Mouse (Mus musculus) urinary bladder, adult 18-20 months (tissue): ENCODE data around the gene Btg3.
"Not testable (repeated sequence)": the region's sequence is repeated elsewhere in the genome, so short reads cannot be mapped to it uniquely, and the experiment has no call there.

Experiments used
- DNase-seq, 2 experiments: peaks; one replicate each; pipeline ENCODE4 v3.0.0; 2022; ENCODE audit warnings: low spot score in 2 of 2, mixed read lengths in 2 of 2

The Btg3 gene

GRCm38 (mm10) chr16:78376745-78377570 lies at the start of gene Btg3:
Btg3 (minus strand) TSS chr16:78377192.
- peak; percentile 60 to 83 for DNase-seq

- no peak for DNase-seq
Observed at GRCm38 (mm10) chr16:78417733-78418132, 40.7 kb upstream of the Btg3 start.

- no peak for DNase-seq
Observed at GRCm38 (mm10) chr16:78416500-78416899, 39.5 kb upstream of the Btg3 start.

GRCm38 (mm10) chr16:78409991-78410390 lies 33.0 kb upstream of the Btg3 start:
- no peak for DNase-seq

GRCm38 (mm10) chr16:78407855-78408254 lies 30.9 kb upstream of the Btg3 start:
- DNase-seq = no peak

GRCm38 (mm10) chr16:78406657-78407056 lies 29.7 kb upstream of the Btg3 start:
- no peak for DNase-seq

DNA sequence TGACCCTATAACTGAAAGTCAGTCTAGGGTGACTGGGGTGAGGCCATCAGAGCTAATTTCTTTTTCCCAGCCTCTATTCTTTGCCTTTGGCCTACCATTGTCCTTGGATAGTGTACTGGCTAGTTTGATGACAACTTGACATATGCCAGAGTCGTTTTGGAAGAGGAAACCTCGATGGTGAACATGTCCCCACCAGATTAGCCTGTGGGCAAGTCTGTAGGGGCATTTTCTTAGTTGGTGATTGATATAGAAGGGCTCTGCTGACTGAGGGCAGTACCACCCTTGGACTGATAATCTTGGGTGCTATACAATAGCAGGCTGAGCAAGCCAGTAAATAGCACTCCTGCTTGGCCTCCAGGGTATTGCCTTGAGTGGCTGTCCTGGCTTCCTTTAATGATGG lies 25.3 kb upstream of the Btg3 start:
- DNase-seq = no peak

GRCm38 (mm10) chr16:78399423-78399822 lies 22.4 kb upstream of the Btg3 start:
- DNase-seq = no peak

- DNase-seq = no peak
Observed at GRCm38 (mm10) chr16:78398734-78399133, 21.7 kb upstream of the Btg3 start.

GRCm38 (mm10) chr16:78391354-78391753 lies 14.4 kb upstream of the Btg3 start:
- DNase-seq = no peak

DNA sequence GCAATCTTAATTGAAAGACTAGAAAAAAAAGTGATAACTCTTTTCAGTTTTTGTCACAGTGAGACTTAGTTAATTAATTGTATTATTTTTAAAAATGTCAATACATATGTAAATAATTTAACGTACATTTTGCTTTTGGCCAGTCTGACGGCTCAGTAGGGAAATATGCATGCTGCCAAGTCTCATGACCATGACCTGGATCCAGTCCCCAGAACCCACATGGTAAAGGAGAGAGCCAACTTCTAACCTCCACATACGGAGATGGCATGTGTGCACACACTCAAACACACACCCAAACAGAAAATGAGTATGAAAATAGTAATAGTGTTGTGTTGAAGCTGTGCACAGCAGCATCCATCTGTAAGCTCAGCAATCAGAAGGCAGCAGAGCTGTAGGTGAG lies 13.0 kb upstream of the Btg3 start:
- DNase-seq = no peak

DNA sequence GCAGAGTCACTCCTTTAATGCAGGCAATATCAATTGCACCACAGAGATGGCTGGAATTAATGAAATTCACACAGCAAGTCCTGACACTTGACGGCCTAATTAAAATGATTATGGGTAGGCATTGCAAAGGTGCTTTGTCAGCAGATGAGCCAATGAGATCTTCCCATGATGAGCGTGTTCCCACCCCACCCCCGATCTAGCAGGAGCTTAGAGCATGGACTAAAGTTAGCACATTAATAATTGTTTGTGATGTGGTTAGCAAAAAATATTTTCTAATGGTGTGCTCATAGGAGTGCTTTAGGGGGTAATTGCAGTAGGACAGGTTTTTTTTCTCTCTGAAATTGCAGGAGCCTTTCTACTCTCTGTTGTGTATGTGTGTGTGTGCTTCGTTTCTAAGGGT lies 12.1 kb upstream of the Btg3 start:
- DNase-seq = no peak

- DNase-seq = no peak
Observed at GRCm38 (mm10) chr16:78378493-78378892, 1.5 kb upstream of the Btg3 start.

- DNase-seq = peak; percentile 33 to 52
Observed at GRCm38 (mm10) chr16:78375821-78376691, 936 bp downstream of the Btg3 start.

GRCm38 (mm10) chr16:78375222-78375621 lies 1.8 kb downstream of the Btg3 start:
- no peak for DNase-seq

GRCm38 (mm10) chr16:78373743-78374142 lies 3.2 kb downstream of the Btg3 start:
- DNase-seq = no peak

DNA sequence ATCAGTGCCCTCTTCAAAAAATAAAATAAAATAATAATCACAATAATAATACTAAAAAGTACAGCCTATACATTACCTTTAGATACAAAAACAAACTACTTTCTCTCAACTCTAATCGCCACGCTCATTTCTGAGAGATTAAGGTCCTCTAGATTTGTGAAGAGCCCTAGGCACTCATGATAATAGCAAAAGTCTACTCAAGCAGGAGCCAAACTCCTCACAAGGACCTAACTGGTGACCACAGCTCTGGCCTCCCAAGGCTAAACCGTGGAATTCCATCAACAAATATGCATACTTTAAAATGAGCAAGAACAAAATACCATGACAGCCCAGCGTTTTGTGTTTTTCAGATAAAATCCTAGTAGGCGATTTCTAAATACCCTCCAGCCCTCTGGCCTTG lies 4.2 kb downstream of the Btg3 start:
- no peak for DNase-seq

DNA sequence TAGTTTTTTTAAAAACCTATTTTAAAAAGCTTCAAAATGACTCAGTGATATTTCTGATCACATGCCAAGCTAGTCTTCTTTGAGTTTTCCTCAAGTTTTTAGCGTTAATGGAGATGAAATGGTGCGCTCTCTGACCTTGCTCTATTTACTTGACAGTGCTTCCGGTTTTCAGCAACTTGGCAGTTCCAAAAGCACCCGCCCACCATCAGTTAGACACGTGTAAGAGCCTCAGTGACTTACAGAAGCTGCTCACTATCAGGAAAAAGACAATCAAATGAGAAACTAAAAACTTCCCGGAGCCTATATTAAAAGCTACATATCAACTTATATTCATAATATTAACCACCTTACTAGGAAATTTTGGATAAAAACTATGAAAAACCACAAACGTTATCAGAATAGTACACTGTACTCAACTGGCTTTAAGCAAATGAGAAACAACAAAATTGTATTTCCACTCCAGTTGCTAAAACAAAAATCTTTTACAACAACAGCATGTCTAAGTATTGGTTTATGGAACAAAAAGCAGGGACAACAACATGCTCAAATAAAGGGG lies 5.4 kb downstream of the Btg3 start:
- no peak for DNase-seq

GRCm38 (mm10) chr16:78364554-78364953 lies 12.4 kb downstream of the Btg3 start:
- DNase-seq = not testable (repeated sequence)

DNA sequence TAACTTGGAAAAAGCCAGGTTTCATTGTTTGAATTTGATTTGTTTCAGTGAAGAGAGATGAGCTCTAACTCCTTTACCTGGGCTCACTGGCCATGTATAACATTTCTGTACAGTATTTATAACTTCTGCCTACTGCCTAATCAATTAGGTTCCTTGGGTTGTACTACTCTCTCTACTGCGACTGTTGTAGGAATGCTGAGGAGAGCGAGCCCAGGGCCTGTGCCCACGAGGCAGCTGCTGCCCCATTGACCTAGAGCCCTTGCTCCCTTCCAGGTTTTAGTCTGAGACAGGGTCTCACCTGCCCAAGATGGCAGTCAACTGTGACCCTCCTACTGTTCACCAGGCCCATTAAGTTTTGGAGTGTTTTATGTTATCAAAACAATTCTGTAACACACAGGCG lies 15.5 kb downstream of the Btg3 start:
- no peak for DNase-seq

DNA sequence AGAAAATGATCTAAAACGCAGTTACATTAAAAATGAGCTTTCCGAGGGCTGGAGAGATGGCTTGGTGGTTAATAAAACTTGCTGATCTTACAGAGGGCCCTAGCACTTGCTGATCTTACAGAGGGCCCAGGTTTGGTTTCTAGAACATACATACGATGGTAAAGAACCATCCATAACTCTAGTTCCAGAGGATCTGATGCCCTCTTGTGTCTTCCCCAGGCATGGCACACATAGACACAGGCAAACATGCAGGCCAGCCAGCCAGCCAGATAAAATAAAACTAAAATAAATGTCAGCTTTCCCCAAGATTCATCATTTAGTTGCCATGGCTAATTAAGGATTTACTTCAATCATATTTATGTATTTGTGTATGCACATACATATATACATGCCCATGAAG lies 19.2 kb downstream of the Btg3 start:
- no peak for DNase-seq

GRCm38 (mm10) chr16:78347328-78347926 lies 29.6 kb downstream of the Btg3 start:
- no peak for DNase-seq
